Mouse (Mus musculus) ES-E14 (cell line): Measurements from ENCODE around the gene Alpl.

Experiments
- CHD2 ChIP-seq: IDR thresholded peaks from 2 replicates; pipeline ENCODE4 v1.6.1; 2014; ENCODE audit warnings: mild to moderate bottlenecking, low read depth, low read length, inconsistent platforms
- HCFC1 ChIP-seq: IDR thresholded peaks from 2 replicates; pipeline ENCODE4 v1.6.1; 2012; ENCODE audit warnings: low read length, inconsistent platforms, borderline replicate concordance; ENCODE audit not compliant: insufficient read depth

DNA sequence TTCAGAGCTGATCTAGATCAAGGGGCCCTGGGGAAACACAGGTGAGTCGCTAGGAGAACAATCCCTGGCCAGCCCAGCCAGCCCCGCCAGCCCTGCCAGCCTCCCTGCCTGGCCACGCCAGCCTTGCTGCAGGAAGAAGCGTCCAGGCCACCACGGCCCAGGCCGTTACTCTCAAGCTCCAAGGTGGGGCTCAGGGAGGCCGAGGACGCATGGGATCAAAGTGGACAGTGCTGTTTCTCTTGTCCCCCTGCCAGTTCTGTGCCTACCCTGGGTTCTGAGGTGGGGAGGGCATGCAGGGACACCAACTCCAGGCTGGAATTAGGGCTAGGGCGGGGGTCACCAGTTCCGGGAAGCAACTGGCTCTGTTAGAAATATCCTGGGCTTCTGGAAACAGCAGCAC, 64.3 kb downstream of the Alpl start:
- TF ChIP-seq HCFC1 (no peak), CHD2 (no peak)
